Mouse (Mus musculus) bone marrow macrophage, adult 2 months (primary cell): ENCODE measurements around the gene Gadd45gip1.

Experiments
- CTCF ChIP-seq: IDR thresholded peaks from 2 replicates; pipeline ENCODE4 v1.5.1; 2012; ENCODE audit warnings: low read depth, mild to moderate bottlenecking, low read length, moderate library complexity
- POLR2A ChIP-seq: IDR thresholded peaks from 2 replicates; pipeline ENCODE4 v1.6.1; 2012; ENCODE audit warnings: mild to moderate bottlenecking, low read depth, low read length, borderline replicate concordance

GRCm38 (mm10) chr8:84810896-84811295 is 20.4 kb upstream of the Gadd45gip1 start:
- no peak for TF ChIP-seq POLR2A
- TF ChIP-seq CTCF, result peak; percentile 58
